Mouse (Mus musculus) midbrain, embryonic 15.5 days (tissue): ENCODE data around the gene N6amt1. TPM values are rescaled to one million over a fixed set of nuclear protein-coding genes. Genes with fewer than 3 reads are reported as not detected.
A peak's percentile ranks its signal among the peaks of the same experiment; 100 is the strongest.

ENCODE experiments used
- ATAC-seq: fragments of 200-750 bp; cut with Nextera tagmentation; replicated peaks from 2 replicates; pipeline ENCODE4 v1.8.0; 2017; ENCODE audit warnings: moderate TSS enrichment
- H3K27ac ChIP-seq: fragments of 300-500 bp; sonication (generic); 2 replicates; pipeline ENCODE4 v1.5.1; 2015; ENCODE audit warnings: mild to moderate bottlenecking, inconsistent platforms
- H3K27me3 ChIP-seq: fragments of 300-500 bp; sonication (generic); replicated peaks from 2 replicates; pipeline ENCODE4 v1.6.1; 2015; ENCODE audit warnings: inconsistent platforms
- H3K36me3 ChIP-seq: fragments of 300-500 bp; sonication (generic); replicated peaks from 2 replicates; pipeline ENCODE4 v1.6.1; 2015; ENCODE audit warnings: inconsistent platforms
- H3K4me1 ChIP-seq: fragments of 300-500 bp; sonication (generic); 2 replicates; pipeline ENCODE4 v1.6.1; 2015; ENCODE audit warnings: inconsistent platforms
- H3K4me2 ChIP-seq: fragments of 300-500 bp; sonication (generic); 2 replicates; pipeline ENCODE4 v1.6.1; 2015; ENCODE audit warnings: inconsistent platforms, mild to moderate bottlenecking, moderate library complexity
- H3K4me3 ChIP-seq: fragments of 300-500 bp; sonication (generic); 2 replicates; pipeline ENCODE4 v1.5.1; 2015; ENCODE audit warnings: mild to moderate bottlenecking, inconsistent platforms
- H3K9ac ChIP-seq: fragments of 300-500 bp; sonication (generic); 2 replicates; pipeline ENCODE4 v1.6.1; 2015; ENCODE audit warnings: mild to moderate bottlenecking, inconsistent platforms
- H3K9me3 ChIP-seq: fragments of 300-500 bp; sonication (generic); 2 replicates; pipeline ENCODE4 v1.6.1; 2016; ENCODE audit warnings: inconsistent platforms
- WGBS: fragments of 180-500 bp; shearing (Covaris S2); methylation state at CpG from one replicate; pipeline ENCODE4 v1.1.7; 2015; ENCODE audit warnings: mixed read lengths; 5-methylcytosine and 5-hydroxymethylcytosine counted together
- polyA plus RNA-seq: library from polyadenylated mRNA; unstranded; fragments of >200 nt; fragmentation: Nextera tagmentation; extraction: Ambion mirVana; gene quantifications from 2 replicates; pipeline ENCODE4 v1.2.1, GENCODE M21; 2015

N6amt1 gene
- polyA plus RNA-seq: 20.7 and 21.9 TPM in 2 replicates

DNA sequence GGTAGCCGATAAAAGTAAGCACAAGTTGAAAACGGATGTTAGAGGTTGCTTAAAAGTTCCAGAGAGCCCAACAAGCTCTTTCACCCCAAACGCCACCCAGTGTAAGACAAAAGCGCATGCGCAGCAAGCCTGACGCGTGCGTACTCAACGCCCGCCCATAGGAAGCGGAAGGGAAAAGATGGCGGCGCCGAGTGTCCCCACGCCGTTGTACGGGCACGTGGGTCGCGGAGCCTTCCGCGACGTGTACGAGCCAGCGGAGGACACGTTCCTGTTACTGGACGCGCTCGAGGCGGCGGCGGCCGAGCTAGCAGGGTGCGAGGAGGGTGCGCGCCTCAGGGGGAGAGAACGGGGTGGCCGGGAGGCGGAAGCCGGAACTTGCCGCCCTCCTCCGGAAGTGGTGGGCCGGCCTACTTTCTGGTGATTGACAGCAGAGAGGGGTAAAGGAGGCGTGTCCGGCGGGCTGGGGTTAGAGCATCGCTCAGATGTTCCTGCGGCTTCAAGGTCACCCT lies at the start of gene N6amt1:
Gene N6amt1, plus strand, starts transcription at position 111 of the 509 bp plus-strand sequence.
- Histone ChIP-seq H3K4me1 (peaks cover 10% of the 10 kb centered on the region), H3K4me2 (peak within 1 kb of the TSS; percentile 54), H3K4me3 (peak within 1 kb of the TSS; percentile 96), H3K27me3 (no peaks in the 10 kb centered on the region), H3K9ac (peak within 1 kb of the TSS; percentile 80), H3K9me3 (no peaks in the 10 kb centered on the region), H3K36me3 (peaks cover 5% of the 10 kb centered on the region; the same call in 1 of the 2 replicates), H3K27ac (peak within 1 kb of the TSS; percentile 96)
- peak; percentile 99 for ATAC-seq
- under 1% methylated on average over 48 of the region's 48 CpGs for WGBS

DNA sequence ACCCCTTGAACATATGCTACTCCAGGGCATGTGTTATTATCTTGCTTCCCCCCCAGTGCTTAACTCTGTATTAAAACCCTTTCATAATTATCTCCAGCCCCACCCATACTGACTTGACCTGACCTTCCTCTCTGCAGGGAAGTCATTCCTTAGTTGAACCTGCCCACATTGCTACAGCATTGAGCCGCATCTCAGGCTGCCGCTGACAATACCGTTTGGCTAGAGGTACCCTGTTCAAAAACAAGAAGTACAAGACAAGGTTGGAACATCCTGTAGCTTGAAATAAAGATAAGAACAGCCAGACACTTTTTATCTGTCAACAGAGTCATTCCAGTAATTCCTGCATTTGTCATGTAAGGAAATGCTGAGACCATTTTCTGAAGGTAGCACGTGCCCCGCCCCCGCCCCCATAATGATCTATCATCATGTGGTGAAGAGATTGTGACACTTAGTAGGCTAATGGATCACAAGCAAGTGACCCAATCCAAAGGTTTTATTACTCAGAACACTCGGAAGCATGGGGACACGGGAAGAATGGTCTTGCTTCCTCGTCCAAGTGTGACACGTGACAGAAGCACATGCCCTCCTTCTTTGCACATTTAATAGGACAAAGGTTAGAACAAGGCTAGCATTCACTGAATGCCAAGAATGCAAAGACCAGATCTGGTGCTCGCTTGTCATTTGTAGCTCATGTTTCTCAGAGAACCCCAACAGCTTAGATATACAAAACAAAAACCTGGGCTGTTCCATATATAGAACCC lies 48.6 kb upstream of the N6amt1 start:
- WGBS: 88% methylated on average over 11 of the region's 11 CpGs
- no peak overlapping the region for H3K9ac ChIP-seq
- H3K4me1 ChIP-seq: no peaks in the 10 kb centered on the region
- no peak overlapping the region for H3K27ac ChIP-seq
- no peak overlapping the region for H3K4me2 ChIP-seq
- no peaks in the 10 kb centered on the region for H3K9me3 ChIP-seq
- H3K4me3 ChIP-seq: no peak overlapping the region
- H3K27me3 ChIP-seq: no peaks in the 10 kb centered on the region
- ATAC-seq: no peak
- no peaks in the 10 kb centered on the region for H3K36me3 ChIP-seq

DNA sequence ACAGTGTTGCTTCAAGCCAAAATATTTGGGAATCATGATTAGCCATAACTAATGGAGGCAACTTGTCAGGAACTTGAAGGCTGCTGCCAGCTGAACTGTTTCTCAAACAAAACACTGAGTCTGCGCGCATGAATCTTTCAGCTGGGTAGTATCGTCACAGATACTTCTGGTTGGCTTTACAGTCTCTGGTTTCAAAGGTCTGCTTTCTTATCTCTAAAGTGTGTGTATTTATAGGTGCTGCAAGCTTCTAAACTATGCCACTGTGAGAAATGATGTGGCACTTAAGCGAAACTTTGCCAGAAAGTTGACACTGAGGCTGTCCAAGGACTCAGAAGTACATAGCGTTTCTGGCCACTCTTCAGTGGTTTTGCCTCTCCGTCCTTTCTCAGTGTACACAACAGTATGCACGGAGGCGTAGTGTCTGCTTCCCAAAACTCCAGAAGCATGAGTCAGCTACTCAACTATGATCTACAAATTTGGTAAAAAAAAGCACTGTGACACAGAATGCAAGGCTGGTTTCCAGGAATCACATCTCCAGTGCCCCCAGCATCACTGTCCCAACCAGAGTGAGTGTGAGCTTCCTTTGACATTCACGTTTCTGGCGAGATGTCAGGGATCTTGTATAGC lies 46.8 kb upstream of the N6amt1 start:
- H3K4me1 ChIP-seq: no peaks in the 10 kb centered on the region
- H3K9me3 ChIP-seq: no peaks in the 10 kb centered on the region
- 88% methylated on average over 10 of the region's 10 CpGs for WGBS
- H3K36me3 ChIP-seq: no peaks in the 10 kb centered on the region
- no peaks in the 10 kb centered on the region for H3K27me3 ChIP-seq
- H3K9ac ChIP-seq: no peak overlapping the region
- H3K4me3 ChIP-seq: no peak overlapping the region
- H3K27ac ChIP-seq: no peak overlapping the region
- no peak for ATAC-seq
- H3K4me2 ChIP-seq: no peak overlapping the region

DNA sequence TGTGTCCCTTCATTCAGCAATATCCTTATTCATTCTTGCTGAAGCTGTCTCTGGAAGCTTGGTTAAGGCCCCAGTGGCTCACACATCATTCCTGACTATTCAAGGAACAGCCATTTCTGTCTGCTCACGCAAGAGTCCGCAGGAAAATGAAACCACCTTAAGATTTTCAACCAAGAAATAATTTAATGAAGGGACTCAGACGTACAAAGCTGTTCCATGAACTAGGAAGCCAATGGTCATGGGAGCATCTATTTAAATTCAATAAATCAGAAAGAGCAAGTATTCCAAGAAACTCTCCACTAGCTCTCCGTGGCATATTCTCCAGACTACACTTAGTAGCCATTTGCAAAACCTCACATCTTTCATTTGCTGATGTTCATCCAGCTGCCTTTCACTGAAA lies 43.3 kb upstream of the N6amt1 start:
- Histone ChIP-seq H3K27me3 (no peaks in the 10 kb centered on the region), H3K36me3 (no peaks in the 10 kb centered on the region), H3K4me3 (no peak overlapping the region), H3K4me1 (no peaks in the 10 kb centered on the region), H3K27ac (no peak overlapping the region), H3K9me3 (no peaks in the 10 kb centered on the region), H3K9ac (no peak overlapping the region), H3K4me2 (no peak overlapping the region)
- WGBS: 94% methylated on average over 4 of the region's 4 CpGs
- ATAC-seq: no peak

DNA sequence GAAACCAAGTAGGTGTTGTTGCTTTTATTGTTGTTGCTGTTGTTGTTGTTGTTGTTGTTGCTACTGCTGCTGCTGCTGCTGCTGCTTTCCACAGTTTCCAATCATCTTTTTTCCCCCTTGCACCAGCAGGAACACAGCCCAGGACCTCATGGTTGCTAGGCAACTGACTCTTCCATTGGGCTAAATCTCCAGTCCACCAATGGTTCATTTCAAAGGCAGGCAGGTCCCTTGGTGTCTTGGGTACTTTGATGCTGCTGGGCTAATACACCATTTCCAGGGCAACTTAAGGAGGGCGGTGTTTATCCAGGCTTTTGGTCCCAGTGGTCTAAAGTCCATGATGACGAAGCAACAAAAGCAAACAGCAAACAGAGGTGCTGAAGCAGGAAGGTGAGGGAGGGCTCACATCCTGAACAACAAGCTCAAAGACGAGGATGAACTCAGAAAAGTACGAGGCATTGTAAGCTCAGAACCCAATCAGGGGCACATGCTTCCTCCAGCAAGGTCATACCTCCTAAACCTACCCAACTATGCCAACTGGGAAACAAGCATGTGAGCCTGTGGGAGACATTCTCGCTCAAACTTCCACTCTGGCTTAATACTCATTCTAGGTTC lies 35.7 kb upstream of the N6amt1 start:
- ATAC-seq: peak; percentile 83
- Histone ChIP-seq H3K4me3 (no peak overlapping the region), H3K9ac (no peak overlapping the region), H3K9me3 (no peaks in the 10 kb centered on the region), H3K36me3 (no peaks in the 10 kb centered on the region), H3K27me3 (no peaks in the 10 kb centered on the region), H3K4me2 (peak overlapping the region; percentile 15; the same call in 1 of the 2 replicates), H3K4me1 (peaks cover 7% of the 10 kb centered on the region), H3K27ac (no peak overlapping the region)
- 30% methylated on average over 5 of the region's 5 CpGs for WGBS

DNA sequence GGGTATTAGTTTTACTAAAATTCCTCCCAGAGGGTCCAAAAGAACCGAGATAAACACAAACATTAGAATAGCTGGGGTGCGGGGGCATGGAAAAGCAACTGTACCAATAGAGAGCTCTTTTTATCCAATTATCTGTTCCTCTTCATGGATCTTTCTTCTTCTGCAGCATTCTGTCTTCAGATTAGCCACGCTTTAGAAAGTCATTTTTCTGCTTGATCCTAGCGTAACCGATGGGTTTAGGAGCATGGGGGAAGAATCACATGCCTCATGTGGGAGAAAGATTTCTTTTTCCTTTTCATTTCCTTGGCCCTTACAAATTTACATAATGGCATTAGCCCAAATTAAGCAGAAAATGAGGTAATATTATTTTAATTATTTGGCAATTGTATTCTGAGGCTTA lies 35.0 kb upstream of the N6amt1 start:
- Histone ChIP-seq H3K4me2 (no peak overlapping the region), H3K9ac (no peak overlapping the region), H3K27ac (no peak overlapping the region), H3K4me3 (no peak overlapping the region), H3K4me1 (peaks cover 7% of the 10 kb centered on the region), H3K36me3 (no peaks in the 10 kb centered on the region), H3K9me3 (no peaks in the 10 kb centered on the region), H3K27me3 (no peaks in the 10 kb centered on the region)
- 35% methylated on average over 5 of the region's 5 CpGs for WGBS
- ATAC-seq: peak; percentile 78

DNA sequence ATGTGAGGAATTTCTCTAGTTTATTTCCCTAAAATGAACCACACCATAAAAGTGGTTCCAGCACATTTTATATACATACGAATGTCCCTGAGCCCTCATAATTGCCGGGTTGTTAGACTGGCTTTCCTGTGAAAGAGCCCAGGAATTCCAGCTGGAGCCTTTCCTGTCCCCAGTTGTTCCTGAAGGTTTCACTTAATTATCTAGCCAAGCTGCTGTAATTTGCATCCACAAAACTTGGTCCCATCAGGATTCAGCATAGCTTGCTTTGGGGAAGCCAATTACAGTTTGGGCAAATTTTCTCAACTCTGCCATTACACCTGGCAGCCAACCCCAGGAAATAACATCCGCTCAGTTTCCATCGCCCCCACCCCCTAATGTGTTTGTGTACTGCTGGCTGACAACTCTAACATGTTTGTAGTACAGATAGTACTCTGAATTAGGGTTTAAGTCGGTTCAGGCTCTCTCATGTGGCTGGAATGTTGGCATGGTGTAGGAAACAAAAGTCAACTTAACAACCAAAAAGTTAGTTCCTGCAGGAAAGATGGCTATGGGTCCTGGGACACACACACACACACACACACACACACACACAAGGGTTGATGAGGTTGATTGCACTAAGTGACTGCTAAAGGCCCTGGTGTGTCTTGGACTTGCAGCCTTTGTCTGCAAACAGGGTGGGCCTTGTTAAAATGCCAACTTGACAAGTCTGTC lies 34.3 kb upstream of the N6amt1 start:
- H3K9ac ChIP-seq: no peak overlapping the region
- H3K27me3 ChIP-seq: no peaks in the 10 kb centered on the region
- no peak overlapping the region for H3K4me2 ChIP-seq
- 51% methylated on average over 5 of the region's 5 CpGs for WGBS
- H3K9me3 ChIP-seq: no peaks in the 10 kb centered on the region
- H3K4me3 ChIP-seq: no peak overlapping the region
- peak; percentile 48; the same call in 1 of the 2 replicates for ATAC-seq
- no peak overlapping the region for H3K27ac ChIP-seq
- no peaks in the 10 kb centered on the region for H3K36me3 ChIP-seq
- peaks cover 7% of the 10 kb centered on the region for H3K4me1 ChIP-seq

DNA sequence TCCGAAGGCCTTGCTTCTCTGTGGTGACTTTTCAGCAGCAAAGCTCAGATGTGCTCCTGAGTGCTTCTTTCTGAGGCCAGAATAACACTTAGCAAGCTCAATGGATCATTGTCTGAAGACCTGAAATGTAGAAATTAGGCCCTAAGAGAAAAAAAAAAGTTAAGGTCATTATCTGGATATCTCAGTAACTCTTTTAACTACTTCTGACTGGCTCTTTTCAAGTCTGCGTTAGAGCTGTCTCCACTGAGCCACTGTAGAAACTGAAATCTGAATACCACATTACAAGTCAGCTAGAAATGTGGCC lies 33.8 kb upstream of the N6amt1 start:
- no peak for ATAC-seq
- Histone ChIP-seq H3K27me3 (no peaks in the 10 kb centered on the region), H3K27ac (no peak overlapping the region), H3K4me3 (no peak overlapping the region), H3K4me2 (no peak overlapping the region), H3K36me3 (no peaks in the 10 kb centered on the region), H3K9me3 (no peaks in the 10 kb centered on the region), H3K4me1 (peaks cover 7% of the 10 kb centered on the region), H3K9ac (no peak overlapping the region)
- WGBS: 23% methylated on average over 2 of the region's 2 CpGs

DNA sequence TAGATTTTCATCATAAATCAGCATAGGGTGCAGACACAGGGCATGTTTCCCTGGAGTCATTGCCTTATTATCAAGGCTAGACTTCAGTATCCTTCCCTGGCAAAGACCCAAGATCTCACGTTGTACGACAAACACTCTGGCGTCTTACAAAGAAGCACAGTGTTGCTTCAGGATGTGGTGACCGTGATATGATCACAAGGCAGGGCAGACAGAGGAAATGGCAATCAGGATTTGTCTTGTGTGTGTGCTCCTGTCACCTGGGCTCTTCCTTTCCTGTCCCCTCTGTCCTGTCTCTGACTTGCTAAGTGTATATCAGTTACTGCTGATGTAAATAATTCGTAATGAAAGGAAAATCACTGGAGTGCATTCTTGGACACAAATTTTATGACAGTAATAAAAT lies 29.4 kb upstream of the N6amt1 start:
- H3K27me3 ChIP-seq: no peaks in the 10 kb centered on the region
- no peak overlapping the region for H3K9ac ChIP-seq
- 73% methylated on average over 5 of the region's 5 CpGs for WGBS
- ATAC-seq: no peak
- H3K4me3 ChIP-seq: no peak overlapping the region
- no peaks in the 10 kb centered on the region for H3K4me1 ChIP-seq
- no peaks in the 10 kb centered on the region for H3K9me3 ChIP-seq
- H3K4me2 ChIP-seq: no peak overlapping the region
- no peaks in the 10 kb centered on the region for H3K36me3 ChIP-seq
- no peak overlapping the region for H3K27ac ChIP-seq

DNA sequence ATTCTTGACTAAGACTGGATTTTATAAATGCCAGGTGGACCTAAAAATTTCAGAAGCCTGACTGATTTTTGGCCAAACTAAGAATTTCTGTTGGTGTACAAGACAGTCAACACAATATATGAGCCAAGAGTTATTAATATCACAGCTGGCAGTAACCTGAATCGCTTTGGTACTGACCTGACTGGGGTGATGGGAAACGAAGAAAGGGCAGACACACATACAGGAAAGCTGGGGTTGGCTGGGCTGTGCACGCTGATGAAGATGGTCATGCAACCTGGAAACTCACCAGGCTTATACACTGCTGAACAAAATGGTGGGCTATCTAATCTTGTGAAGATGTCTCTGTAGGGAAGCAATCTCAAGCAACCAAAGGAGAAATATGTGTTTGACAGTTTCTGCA lies 24.0 kb upstream of the N6amt1 start:
- Histone ChIP-seq H3K4me3 (no peak overlapping the region), H3K27ac (no peak overlapping the region), H3K4me1 (no peaks in the 10 kb centered on the region), H3K9ac (no peak overlapping the region), H3K27me3 (no peaks in the 10 kb centered on the region), H3K4me2 (no peak overlapping the region), H3K9me3 (no peaks in the 10 kb centered on the region), H3K36me3 (no peaks in the 10 kb centered on the region)
- WGBS: 94% methylated on average over 3 of the region's 3 CpGs
- ATAC-seq: no peak

DNA sequence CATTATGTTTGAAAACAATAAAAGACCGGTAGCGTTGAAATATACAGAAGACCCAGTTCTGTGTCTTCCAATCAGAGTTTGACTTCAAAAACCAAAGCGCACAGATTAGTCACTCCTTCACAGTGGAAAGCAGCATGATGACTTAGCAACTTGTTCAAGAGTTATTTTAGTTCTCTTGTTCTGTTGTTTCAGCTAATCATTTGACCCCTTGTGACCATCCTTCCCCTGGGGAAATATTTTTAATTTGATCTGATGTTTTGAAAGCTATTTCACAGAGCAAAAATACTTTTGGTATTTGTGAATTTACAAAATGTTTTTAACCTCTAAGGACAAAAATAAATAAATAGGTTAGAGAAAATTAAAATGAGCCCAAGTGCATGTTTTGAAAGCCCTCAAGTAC lies 19.2 kb upstream of the N6amt1 start:
- Histone ChIP-seq H3K9me3 (no peaks in the 10 kb centered on the region), H3K27me3 (no peaks in the 10 kb centered on the region), H3K27ac (no peak overlapping the region), H3K36me3 (no peaks in the 10 kb centered on the region), H3K9ac (no peak overlapping the region), H3K4me3 (no peak overlapping the region), H3K4me1 (no peaks in the 10 kb centered on the region), H3K4me2 (no peak overlapping the region)
- 91% methylated on average over 3 of the region's 3 CpGs for WGBS
- no peak for ATAC-seq

DNA sequence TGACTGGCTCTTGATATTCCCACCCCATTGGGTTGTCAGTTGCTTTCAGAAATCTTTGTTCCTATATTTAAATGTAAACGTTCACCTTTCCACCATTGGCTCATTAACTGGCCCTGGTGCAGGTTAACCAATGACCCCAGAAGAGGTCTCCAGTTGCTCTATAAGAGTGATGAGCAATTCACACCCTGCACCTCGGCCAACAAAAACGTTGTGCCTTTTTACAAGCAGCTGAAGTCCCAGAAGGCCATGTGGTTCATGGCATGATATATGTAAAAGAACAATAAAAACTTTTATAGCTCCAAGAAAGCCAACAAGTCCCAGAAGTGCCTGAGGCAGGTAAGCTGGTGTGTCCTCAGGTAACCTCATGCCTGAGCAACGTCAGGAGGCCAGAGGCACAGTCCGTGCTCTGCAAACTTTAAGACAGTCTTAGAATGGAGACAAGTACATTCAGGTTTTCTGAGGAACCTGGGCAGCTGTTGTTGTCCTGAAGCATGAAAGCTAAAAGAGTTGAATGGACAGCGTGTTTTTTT lies 12.9 kb upstream of the N6amt1 start:
- Histone ChIP-seq H3K9me3 (no peaks in the 10 kb centered on the region), H3K36me3 (no peaks in the 10 kb centered on the region), H3K4me1 (no peaks in the 10 kb centered on the region), H3K27me3 (no peaks in the 10 kb centered on the region), H3K27ac (no peak overlapping the region), H3K4me3 (no peak overlapping the region), H3K4me2 (no peak overlapping the region), H3K9ac (no peak overlapping the region)
- WGBS: 91% methylated on average over 6 of the region's 6 CpGs
- no peak for ATAC-seq
